Mouse (Mus musculus) CD8-positive naive resting alpha-beta T cell, adult 2 months (primary cell): ENCODE results near the gene Pla2g12b.
A peak's percentile ranks its signal among the peaks of the same experiment; 100 is the strongest.
"Not testable (repeated sequence)": the region's sequence is repeated elsewhere in the genome, so short reads cannot be mapped to it uniquely, and the experiment has no call there.

Experiments
- DNase-seq, 2 experiments: peaks; one replicate each; pipeline ENCODE4 v3.0.0; 2022; ENCODE audit warnings: low read depth in 2 of 2, low spot score in 2 of 2

Pla2g12b gene

DNA sequence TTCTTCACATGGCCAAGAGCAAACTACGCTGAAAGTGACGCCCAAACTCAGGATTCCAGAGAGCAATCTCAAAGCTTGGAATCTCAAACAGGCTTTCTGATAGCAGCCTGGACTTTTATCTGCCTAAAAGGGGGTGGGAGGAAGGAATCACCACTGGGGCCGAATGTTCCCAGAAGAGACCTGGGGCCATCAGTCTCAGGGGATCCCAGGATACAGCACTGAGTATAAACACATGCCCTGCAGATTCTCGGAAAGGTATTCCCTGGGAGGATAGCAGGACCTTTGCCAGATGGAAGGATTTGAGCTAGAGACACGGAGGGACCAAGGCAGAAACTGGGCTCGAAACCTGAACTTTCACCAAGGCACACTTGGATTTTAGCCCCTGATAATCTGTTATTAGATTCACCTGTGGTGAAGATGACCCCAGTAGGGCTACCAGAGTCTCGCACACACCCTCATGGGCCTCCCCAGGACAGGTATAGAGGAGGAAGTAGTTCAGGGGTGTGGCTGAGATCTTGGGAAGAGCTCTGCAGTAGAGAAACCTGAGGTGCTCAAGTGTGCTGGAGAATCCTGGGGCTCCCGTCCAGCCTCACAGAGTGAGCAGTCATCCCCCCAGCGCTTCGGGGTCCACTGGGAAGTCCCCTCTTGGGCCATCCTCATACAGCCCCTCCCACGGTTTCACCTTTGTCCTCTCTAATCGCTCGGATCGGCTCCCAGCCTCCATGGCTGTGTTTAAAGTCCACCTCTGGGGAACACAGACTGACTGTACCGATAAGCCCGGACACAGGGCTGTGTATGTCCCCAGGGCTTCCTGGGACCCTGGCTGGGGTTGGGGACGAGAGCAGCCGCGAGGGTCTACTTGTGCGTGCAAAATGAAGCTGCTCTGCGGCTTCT lies at the start of gene Pla2g12b:
Gene Pla2g12b, plus strand, starts transcription at position 762 of the 894 bp plus-strand sequence.
- no peak for DNase-seq

DNA sequence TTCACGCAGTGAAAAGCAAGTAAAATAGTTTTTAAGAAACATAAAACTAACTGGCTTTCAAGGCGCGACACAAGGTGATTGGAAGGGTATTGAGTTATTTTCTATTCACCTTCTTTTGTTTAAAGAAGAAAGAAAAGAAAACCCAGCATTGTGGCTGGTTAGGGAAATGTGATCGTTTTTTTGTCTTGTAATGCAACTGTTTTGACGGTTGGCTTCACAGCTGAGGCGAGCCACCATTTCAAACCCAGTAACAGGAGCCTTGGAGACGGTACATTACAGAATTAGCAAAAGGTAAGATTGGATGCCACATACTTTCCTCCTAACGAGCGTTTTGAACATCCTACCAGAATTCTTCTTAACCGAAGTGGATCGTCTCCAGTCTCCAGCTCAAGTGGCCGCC lies 49.3 kb upstream of the Pla2g12b start:
- no peak for DNase-seq

DNA sequence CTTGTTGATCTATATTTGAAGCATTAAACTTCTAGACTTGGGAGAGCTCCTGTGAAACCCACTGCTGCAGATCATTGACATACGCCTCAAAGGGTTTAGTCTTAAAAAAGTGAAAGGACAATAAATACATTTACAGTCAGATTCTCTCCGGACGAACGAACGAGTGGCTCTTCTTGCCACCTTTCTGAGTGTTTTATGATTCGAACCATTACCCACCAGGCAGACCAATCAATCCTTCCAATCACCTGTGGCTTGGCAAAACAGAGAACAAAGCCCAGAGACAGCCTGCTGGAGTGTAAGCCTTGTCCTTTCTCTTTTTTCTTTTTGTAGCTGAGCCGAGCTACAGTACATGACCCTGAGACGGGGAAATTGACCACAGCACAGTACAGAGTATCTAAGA lies 48.4 kb upstream of the Pla2g12b start:
- no peak for DNase-seq

DNA sequence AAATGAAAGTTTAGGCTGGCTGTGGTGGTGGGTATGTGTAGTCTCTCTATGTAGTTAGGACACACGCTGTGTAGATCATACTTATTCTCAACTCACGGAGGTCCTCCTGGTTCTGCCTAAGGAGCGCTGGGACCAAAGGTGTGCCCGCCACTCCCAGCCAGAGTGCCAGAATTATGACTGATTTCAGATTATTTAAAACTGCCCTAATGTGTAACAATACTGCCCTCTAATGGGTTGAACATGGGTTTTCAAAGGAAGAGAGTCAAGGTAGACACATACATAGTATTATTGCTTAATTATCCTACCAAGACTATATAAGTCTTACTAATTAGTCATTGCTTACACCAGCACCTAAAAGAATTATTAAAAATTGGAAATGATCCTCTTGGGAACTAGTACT lies 44.7 kb upstream of the Pla2g12b start:
- no peak for DNase-seq

DNA sequence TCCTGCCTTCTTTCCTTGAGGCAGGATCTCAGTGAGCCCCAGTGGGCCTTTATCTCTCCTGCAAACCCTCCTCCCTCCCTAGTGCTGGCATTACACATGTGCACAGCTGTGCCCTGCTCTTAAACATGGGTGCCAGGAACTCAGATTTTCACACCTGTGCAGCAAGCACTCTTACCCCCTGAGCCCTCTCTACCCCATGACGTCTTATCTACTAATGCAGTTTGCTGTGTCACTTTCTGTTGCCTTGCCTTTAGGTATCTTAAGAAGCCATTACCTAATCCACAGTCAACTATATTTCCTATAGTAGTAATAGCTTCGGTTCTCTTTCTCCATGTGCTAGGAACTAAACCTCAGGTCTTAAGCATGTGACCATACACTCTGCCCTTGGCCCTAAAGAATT lies 40.3 kb upstream of the Pla2g12b start:
- DNase-seq = no peak

DNA sequence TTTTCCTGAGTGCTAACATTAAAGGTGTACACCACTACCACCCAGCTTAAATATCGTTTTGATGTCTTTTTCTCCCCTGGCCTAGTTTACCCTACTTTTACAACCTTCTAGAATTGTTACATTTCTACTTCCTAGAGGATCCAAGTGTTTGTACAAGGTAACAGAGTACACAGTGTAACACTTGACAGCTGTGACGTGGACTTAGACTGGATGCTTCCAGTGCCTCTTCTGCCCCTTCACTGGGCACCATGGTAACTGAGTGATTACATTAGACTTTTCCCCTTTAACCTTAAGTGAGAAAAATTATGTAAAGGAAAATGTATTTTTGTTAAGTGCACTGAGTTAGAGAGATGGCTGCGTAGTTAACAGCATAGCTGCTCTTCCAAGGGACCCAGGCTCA lies 38.9 kb upstream of the Pla2g12b start:
- DNase-seq = no peak

DNA sequence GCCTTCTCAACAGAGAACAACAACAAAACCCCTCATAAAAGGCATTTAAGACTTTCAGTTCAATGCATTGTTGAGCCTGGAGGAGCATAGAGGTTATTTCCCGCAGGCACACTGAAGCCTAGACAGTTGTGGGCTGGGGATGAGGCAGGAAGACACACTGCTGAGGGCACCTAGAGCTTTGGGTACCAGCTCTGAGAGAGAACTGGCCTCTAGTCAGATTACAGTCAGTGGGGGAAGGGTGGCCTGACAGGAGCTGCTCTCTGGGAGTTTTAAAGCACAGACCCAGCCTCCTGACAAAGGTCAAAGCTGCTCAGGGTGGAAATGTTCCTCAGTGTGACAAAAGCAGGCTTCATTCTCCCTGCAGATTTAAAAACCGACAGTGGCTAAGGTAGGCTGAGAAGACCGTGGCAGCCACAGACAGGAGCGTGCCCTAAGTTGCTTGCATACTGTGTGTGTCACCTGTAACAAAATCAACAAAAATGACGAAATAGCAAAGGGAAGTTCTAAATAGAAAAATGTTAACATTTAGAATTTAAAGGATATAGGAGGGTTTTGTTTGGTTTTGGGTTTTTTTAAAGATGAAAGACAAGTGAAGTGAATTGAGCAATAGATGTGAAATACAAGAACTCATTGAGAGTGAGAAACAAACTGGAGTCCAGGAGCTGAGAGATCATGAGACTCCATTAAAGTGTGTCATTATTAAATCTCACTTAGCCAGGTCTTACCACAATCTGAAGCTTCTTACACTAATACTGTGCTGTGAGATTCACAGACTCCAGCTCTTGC lies 37.5 kb upstream of the Pla2g12b start:
- no peak for DNase-seq

DNA sequence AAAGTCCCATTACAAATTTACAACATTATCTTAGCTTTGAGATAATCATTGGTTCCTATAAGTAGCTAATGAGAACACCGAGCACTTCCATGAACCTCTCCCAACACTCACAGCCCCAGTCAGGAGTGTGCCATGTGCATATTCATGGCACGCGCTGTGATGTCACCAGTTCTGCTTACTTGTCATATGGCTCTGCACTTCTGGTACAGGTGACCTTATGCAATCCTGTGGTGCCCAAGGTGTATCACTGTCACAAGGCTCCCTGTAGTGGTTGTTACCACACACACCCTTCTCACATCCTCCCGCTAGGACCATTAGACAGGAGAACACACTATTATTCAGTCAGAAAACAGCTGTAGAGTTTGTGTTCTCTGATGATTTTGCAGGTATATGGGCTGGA lies 36.7 kb upstream of the Pla2g12b start:
- no peak for DNase-seq

DNA sequence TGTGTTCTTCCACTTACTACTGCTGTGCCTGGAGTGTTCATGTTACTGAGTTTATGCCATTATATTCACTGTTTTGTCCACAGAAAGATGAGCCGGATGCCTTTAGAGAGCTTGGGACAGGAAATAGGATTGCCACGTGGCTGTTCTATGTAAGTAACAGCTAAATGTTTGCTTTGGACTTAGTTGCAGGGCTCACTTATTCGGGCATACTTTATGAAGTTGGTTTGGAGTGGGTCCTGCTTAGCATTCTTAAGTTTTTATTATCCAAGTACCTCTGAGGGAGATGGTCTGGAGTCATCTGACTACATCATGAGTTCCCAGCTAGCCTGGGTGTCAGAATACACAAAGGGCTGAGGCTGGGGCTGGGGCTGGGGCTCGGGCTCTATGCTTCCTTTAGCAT lies 36.3 kb upstream of the Pla2g12b start:
- DNase-seq = no peak

DNA sequence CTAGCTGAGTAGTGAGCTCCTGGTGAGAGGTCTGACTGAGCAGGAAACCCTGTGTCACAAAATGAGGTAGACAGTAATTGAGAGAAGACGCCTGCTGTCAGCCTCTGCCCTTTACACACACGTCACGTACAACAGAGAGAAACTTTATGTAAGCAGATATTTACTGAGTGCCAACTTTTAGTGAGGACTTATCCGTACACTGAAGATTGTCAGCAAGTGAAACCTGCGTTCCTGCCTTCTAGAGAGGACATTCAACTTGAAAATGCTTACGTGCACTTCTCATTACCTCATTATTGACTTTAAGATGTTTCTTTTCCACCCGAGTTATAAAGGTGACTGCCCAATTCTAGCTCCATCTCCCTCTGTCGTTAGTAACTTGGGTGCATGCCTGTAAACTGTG lies 34.7 kb upstream of the Pla2g12b start:
- DNase-seq = no peak

DNA sequence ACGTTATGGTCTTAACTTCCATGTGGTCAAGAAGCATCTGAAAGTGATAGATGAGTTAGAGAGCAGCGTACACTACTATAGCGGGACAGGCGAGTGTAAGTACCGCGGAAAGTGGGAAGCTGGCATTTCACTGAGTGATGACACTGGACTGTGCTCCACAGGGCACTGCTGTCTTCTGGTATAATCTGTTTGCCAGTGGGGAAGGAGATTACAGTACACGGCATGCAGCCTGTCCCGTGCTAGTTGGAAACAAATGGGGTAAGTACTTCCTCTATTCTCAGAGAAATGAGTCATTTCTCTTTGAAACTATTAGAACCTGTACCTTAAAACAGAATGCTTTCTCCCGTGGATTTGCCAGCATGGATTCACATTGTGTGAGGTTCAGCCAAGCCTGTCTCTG lies 34.0 kb upstream of the Pla2g12b start:
- no peak for DNase-seq

DNA sequence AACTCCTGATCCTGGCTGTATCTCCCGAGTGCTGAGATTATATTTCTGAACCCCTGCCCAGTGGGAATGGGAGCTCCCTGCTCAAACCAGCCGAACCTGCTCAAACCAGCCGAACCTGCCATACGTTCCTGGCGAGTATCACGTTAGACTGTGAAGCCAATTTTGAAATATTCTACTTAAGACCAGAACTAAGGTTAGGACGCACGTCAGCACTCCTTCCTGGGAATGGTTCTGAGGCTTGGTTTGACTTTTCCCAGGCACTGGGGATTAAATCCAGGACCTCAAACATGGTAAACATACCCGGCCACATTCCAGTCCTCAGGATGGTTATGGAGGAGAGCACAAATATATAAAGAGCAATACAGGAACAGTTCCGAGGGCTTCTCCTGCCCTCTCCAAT lies 25.6 kb upstream of the Pla2g12b start:
- no peak for DNase-seq

DNA sequence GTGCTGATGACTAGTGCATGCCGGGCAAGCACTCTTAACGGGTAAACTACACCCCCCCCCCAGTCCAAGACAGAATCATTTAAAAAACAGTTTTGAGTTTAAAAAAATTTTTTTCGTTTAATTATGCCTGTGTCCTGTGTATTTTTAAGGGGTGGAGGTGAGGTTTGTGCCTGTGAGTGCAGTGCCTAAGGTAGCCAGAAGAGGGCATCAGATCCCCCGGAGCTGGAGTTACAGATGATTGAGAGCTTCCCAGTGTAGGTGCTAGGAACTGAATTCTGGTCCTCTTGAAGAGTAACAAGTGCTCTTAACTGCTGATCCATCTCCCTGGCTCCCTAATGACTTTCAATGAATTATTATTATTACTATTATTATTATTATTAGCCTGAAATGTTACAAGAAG lies 24.7 kb upstream of the Pla2g12b start:
- no peak for DNase-seq

DNA sequence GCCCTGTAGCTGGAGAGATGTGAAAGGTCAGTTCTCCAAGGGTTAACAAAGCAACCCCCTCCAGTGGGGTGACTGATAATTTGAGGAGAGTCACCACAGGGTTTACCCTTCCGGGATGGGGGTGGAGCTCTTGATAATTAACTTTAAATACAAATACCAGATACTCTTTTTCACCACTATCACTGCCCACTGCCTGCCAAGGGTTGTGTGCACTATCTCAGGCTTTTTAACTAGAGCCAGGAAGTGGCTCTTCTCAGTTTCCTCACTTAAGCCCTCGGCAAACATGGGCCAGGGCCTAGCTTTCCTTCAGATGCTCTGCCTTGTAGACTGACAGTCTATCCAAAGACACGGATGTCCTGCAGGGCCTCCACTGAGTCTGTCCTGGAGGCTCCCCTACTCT lies 23.5 kb upstream of the Pla2g12b start:
- DNase-seq = no peak

DNA sequence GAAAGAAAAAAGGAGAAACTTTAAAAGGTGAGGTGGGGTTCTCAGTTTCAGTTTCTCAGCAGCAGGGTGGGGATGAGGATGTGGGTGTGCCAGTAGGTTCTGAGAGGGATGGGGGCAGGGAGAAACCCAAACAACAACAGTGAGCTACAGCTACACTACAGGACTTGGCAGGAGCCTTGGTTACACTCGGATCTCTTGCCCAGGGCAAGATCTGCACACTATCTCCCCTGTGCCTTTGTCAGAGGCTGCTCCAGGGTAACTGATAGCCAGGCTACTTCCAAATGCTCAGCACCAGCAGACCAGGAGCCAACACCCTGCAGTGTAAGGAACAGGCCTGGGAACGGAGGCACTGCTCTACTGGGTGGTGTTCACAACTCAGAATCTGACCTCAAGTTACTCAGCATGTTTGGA lies 23.0 kb upstream of the Pla2g12b start:
- no peak for DNase-seq

DNA sequence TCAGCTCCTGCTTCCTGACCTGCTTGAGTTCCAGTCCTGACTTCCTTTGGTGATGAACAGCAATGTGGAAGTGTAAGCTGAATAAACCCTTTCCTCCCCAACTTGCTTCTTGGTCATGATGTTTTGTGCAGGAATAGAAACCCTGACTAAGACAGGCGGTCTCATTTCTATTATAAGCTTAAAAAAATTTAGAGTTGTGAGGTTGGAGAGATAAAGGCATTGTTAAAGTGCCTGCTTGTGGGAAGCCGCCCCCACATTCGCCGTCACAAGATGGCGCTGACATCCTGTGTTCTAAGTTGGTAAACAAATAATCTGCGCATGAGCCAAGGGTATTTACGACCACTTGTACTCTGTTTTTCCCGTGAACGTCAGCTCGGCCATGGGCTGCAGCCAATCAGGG lies 21.9 kb upstream of the Pla2g12b start:
- not testable (repeated sequence) for DNase-seq

DNA sequence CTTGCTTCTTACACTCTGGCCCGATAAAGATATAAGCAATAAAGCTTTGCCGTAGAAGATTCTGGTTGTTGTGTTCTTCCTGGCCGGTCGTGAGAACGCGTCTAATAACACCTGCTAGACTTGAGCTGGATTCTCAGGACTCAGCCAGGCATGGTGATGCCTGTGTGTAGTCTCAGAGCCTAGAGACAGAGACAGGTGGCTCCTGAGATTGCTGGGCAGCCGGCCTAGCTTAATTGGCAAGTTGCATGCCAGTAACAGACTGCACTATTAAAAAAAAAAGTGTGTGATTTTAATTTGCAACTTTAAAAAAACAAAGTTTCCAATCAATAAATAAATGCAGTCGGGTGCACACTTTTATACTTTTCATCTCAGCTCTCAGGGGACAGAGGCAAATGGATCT lies 16.5 kb upstream of the Pla2g12b start:
- DNase-seq = no peak

DNA sequence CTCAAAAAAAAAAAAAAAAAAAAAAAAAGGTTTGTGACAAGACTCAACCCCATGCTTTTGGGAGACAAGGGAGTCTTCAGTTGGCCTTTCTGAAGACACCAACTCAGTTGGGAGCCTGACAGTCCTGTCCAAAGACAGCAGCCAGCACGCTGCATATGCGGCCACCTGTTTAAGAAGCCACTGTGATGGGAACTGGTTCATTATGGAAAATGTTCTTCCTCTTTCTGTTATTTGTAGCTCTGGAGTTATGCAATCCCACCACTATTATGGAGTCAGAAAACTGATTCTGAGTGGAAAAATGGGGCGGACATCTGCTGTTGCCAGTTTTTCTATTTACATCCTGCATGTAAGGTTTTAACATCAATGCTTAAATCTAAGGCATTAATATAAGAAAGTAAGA lies 13.8 kb upstream of the Pla2g12b start:
- no peak for DNase-seq

DNA sequence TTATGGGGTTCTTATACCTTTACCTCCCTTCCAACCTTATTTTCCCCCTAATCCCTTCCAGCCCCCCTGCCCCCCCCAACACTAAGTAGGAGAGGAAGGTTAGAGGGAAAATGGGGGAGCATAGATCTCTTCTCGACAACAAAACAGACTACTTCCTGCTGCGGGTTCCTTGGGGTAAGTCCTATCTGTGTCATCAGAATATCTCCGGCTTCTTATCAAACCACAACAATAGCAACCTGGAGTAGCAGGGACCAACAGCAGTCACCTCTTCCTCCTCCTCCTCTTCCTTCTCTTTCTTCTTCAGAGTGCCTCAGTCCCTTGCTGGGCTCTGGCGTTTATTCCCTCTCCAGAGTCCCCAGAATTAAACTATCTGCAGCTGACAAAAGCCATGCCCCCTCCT lies 11.6 kb upstream of the Pla2g12b start:
- DNase-seq = peak in 1 of 2 experiments; percentile 3

DNA sequence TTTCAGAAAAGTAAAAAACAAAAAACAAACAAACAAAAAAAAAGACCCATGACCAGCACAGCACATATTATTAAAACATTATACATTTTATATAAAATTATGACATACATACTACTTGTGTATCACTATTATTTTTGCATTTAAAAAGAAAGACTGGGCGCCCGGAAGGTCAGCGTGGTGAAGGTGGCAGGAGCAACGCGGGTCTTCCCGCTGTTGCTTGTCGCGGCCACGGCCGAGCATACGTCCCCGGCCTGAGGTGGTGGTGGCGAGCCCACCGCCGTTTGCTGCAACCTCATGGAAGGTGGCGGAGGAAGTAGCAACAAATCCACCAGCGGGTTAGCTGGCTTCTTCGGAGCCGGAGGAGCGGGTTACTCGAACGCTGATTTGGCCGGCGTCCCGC lies 8.0 kb upstream of the Pla2g12b start, which contains the start of gene Gm10273:
Gene Gm10273, plus strand, starts transcription at position 172 of the 400 bp plus-strand sequence.
- not testable (repeated sequence) for DNase-seq

DNA sequence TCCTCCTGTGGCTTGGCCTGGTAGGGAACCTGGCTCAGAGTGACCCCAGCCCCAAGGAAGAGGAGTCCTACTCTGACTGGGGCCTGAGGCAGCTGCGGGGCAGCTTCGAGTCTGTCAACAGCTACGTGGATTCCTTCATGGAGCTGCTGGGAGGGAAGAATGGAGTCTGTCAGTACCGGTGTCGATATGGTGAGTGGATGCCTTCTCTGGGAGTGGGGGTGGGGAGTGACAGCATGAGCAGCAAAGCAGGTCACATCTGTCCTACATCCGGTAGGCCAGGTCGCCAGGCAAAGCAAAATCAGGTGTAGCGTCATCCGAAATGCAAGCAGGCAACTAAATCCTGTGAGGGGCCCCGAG lies 311 bp downstream of the Pla2g12b start:
- no peak for DNase-seq

DNA sequence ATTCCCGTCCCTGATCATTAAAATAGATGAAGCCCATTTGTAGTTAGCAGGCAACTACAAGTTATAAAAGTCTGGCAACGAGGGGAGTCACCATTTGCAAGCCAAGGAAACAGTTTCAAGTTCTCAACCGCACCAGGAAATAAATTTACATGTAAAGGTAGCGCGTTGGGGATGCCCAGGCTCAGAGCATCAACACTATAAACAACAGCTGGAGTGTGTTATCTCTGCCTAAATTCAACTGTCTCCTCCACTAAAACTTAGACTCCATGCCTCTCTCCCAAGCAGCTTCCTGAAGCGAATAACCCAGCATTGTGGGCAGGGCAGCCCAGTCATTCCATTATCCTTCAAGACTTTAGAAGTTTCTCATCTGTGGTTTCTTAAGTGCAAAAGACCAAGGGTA lies 5.0 kb downstream of the Pla2g12b start:
- DNase-seq = no peak
